Mouse (Mus musculus) left cerebral cortex, adult 8-10 months (tissue): Measurements from ENCODE around the gene Xirp1. TPM values are rescaled to one million over a fixed set of nuclear protein-coding genes. Genes with fewer than 3 reads are reported as not detected.
A peak's percentile ranks its signal among the peaks of the same experiment; 100 is the strongest.

ENCODE experiments used
- DNase-seq, 2 experiments: peaks; one replicate each; pipeline ENCODE4 v3.0.0; 2022; ENCODE audit warnings: low spot score in 2 of 2
- total RNA-seq, 4 experiments: library from RNA; stranded (reverse); gene quantifications; 2 replicates each; pipeline ENCODE4 v1.2.4; 2022

The Xirp1 gene
- total RNA-seq: under 1 TPM; 0.07 to 0.51 (median 0.31) TPM

DNA sequence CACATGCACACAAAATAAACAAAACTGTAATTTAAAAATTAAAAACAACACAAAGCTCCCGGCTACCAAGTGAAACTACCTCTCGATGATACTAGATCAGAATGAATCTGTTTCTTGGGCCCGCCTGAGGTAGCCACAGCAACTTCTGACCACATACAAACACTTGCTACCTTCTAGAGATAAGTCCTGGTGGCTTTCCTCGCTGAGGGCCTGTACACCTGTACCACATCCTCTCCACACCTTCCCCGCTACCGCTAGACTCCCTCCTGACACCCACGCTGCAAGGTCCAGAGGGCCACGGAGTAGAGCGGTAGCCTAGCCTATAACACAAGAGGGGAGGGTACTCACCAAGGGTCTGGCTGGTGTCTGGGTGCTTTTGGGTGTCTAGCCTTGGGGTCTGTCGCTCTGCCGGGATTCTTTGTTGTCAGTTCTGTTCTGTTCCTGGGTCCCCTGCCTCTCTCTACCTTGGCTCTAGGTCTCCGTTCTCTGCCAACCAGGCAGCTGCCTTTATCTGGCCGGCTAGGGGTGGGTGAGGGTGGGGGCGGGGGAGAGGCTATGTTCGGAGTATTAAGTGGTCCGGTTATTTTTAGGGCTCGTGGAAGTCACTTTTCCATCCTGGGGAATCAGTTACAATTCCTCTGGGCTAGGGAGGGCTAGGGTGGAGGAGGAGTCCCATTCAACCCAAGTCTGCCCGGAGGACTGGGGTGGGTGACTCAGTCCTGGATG lies at the start of gene Xirp1:
Gene Xirp1 (minus strand): TSS at position 513 of the 726 bp plus-strand sequence.
- no peak for DNase-seq

DNA sequence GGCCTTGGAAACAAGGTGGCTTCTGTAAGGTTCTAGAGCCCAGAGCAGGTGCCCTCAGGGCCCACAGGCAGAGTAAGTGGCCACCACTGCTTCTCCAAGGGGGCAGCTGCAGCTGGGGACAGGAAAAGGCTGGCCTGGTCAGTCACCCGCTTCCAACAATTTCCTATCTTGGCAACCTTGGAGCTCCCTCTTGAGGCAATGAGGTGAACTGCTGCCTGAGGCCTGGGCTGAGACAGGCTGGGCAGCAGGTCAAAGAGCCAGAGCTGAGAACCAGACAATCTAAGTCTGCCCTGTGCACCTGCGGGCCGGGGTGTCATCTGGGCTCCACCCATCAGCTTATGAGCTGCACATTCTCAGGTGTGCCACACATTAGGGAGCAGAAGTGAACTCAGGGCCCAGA lies 49.8 kb upstream of the Xirp1 start:
- peak; percentile 34 to 67 for DNase-seq

DNA sequence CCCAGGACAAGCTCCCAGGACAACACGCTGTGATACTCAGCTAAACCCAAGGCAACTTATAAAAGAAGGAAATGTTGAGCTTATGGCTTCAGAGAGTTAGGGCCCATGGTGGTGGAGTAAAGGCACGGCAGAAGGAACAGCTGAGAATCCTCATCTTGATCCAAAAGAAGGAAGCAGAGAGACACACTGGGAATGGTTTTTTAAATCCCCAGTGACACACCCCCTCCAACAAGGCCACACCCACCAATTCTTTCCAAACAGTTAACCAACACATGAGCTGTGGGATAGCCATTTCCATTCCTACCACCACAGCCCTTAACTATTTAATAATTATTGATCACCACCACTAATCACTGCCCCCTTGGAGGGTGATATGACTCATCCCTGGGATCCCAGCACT lies 47.9 kb upstream of the Xirp1 start:
- DNase-seq: no peak

DNA sequence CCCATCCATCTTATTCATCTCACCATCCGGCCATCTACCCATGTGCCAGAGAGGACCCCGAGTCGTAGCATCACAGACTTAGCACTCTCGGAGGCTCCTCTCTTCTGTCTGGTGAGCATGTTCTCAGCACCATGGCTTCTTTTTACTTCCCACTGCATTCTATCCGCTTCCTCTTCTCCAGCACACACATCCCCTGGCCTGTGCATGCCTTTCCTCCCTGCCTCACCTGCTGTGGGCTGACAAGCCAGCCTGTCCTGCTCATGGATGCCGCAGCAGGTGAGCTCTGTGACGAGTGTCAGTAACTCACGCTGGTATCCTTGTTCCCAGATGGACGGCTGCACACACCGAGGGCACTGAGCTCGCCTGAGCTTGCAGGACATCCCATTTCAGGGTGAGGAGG lies 46.4 kb upstream of the Xirp1 start, which contains the start of gene Cx3cr1:
Gene Cx3cr1 (minus strand): TSS at position 101 of the 400 bp plus-strand sequence.
- DNase-seq: no peak

DNA sequence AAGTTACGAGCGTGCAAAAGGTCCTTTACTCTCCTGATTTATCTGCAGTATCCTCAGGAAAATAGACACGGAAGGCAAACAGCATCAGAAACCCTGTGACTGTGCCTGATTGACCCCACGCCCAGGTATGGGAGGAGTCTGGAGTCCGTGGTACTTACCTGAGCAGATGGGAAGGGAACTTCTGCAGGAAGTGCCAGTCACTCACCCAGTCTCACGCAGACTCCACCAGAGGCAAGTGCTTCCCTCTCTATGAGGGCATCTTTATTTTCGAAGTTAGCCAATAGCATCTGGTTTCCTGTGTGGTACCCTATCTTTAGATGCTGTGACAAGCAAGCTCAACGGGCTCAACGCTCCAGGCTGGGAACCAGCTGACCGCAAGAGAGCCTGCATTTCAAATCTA lies 44.6 kb upstream of the Xirp1 start:
- DNase-seq: no peak

DNA sequence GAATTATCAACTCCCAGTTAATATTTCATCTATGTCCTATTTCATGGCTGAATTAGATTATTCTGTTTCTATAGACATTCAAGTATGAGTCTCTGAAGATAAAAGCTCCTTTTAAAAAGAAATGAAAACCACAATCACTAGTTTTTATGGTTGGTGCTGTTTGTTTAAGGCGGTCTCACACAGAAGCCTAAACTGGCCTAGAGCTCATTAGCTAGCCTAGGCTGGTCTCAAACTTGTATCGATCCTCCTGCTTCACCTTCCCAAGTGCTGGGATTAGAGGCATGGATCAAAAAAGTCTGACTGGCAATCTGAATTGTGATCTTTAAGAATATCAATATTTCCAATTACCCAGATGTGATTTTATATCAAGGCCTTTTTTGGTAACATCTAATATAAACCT lies 44.2 kb upstream of the Xirp1 start:
- no peak for DNase-seq

DNA sequence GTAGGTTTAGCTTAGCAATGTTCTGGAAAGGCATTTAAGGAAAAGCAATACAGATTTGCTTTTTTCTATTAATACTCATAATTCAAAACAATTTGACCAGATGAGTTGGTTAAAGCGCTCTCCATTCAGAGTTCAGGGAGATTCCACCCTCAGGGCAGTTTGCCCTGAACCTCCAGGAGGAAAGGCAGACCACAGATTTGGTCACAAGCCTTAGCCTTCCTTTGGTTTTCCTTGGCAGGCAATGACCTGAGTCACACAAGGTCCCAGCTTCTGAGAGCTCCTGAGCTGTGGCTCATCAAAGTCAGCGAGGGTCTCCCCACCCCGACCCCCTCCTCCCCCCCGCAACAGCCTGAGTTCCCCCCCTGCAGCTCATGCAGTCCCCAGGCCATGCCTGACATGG lies 40.9 kb upstream of the Xirp1 start:
- DNase-seq: no peak

DNA sequence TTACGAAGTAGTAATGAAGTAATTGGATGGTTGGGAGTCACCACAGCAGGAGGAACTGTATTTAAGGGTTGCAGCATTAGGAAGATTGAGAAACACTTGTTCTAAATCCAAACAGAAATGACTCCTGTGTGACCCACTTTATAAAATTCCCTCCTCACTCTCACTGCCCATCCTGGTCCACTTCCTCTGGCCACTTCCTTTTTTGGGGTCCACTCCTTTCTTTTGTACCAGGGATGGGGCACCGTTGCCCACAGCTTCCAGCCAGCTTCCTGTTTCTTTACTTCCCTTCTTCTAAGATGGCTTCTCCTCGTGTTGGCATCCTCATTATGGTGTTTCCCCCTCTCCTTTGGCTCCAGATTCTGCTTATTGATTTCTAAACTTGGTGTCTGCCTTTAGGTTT lies 35.3 kb upstream of the Xirp1 start:
- no peak for DNase-seq

DNA sequence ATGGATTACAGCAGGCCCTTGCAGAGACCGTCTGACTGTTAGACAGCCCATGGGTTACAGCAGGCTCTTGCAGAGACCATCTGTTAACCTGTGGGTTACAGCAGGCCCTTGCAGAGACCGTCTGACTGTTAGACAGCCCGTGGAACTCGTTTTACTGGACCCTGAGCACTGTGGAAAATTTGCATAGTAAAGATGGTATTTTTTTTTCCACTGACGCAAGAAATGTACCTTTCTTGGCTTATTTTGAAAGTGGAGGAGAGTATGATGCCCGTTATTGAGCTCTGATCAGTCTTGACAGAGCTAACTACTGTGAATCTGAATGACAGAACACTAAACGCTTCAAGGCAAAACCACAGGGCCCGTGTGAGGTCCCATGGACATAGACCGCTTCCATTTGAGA lies 32.8 kb upstream of the Xirp1 start:
- no peak for DNase-seq

DNA sequence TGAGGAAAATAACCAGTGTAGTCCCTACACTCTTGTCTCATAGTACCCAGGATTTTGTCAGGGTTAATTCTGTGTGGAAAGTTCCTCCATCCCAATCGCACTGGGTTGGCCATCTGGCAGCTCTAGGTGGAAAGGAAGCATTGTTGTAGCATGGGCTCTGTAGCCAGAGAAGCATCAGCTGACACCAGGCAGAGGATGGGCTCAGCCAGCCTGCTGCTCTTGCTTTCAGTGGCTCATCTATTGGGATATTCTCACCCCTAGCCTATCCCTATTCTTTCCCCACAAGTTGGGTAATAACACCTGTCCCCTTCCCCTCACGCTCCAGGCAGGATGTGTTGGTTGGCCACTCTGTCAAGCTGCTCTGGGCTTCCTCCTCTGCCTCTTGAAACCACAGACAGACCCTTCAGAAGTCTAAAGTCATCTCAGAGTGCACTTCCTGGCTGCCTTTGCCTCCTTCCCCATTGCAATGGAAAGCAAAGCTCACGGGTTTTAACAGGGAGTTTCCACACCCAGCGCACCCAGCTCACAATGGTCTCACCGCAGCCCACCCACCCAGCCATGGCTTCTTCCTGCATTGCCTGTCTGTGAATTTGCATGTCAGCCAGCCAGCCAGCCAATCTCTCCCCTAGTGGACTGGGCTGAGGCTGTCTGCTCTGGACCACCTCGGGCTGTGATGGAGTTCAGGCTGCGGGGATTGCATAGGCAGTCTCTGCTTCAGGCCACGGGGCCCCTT lies 31.3 kb upstream of the Xirp1 start:
- DNase-seq: no peak

DNA sequence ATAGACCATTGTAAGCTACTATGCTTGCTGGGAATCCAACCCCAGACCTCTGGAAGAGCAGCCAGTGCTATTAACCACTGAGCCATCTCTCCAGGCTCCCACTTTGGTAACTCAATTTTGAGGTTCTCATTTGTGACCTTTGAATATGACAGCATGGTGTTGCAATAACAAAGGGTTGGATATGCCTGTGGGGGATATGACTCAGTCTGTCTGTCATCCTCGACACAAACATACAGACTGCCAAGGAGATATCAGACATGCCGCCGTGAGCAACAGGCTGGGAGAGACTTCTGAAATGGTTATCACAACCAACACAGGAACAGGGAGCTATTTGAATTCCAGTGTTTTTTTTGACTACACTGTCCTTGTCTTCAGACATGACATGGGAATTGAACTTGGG lies 26.0 kb upstream of the Xirp1 start:
- no peak for DNase-seq

DNA sequence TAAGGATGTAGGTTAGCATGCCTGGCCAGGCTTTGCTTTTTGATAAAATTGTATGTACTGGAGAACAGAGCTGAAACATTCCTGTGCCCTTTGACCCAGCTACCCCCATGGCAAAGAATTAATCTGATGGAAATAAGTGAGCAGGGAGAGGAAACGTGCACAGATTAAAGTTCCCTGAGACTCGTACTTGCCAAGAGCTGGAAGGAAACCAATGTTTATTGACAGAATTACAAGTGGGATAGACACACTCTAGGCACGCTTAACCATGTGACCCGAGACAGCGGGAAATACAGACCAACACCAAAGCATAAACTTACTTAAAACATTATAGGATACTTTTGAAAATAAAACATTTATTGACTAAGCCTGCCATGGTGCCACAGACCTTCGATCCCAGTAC lies 25.1 kb upstream of the Xirp1 start:
- no peak for DNase-seq

DNA sequence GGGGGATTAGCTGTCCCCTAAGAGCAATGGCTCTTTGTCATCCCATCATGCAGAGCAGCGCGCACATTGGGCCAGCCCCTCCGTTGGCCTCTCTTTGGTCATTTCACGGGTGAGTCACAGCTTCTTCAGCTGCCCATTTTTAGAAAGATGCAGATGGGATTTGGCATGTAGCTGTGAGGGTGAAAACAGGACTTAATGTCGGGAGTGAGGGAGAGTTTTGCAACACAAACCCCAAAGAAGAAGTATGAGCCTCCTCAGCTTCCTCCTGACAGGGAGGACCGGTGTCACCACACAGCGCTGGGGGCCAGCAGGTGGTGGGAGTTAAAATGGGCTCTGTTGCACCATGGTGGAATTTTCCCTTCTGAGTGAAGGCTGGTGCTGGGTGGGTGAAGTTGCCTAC lies 19.7 kb upstream of the Xirp1 start:
- DNase-seq: no peak

DNA sequence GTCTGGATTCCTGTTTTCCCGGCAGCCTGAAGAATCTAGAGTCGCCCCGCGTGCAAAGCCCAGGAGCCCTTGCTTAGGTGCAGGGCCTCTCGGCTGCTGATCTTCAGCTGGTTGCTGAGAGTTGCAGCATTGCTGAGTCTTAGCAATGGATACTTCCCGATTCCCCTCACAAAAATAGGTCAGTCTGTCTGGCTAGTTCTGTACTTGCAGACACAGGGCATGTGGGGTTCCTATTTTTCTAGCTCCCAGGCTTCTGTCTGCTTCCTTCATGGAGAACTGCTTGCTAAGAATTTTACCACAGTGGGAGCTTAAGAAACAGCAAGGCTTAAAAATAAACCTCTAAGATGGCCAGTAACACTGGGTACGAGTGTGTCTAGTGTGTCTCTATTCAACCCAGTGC lies 14.0 kb upstream of the Xirp1 start:
- no peak for DNase-seq

DNA sequence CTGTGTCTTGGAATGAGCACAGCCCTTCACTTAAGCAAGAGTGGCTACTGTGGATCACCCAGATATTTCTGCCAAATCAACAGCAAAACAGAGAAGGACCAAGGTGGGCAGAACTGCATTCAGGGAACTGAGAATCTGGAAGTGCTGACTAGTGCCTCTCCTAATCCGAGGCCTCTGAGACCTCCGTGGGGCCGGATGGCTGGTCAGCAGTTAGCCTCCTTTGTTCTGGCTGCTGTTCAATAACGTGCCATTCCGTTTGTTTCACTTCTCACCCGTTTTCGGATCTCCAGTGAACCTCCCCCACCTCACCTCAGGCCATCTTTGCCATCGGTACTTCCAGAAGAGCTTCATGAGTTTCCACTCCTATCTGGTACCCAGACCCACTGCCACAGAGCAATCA lies 11.0 kb upstream of the Xirp1 start:
- DNase-seq: no peak

DNA sequence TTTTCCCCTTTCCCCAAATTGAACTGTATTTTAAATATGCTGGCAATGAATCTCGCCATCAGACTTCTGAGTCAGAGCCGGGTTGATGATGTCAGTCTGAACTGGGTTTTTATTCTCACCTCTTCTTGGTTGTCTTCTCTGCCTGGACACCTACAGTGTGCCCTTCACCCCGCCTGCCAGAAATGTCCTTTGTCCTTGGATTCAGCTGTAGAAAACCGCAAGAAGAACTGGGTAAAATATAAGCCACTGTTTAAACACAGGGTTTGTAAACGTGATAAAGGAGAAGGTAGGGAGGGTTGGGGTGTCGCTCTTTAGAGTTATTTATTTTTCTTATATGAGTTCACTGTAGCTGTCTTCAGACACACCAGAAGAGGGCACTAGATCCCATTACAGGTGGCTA lies 9.3 kb upstream of the Xirp1 start:
- DNase-seq: no peak

DNA sequence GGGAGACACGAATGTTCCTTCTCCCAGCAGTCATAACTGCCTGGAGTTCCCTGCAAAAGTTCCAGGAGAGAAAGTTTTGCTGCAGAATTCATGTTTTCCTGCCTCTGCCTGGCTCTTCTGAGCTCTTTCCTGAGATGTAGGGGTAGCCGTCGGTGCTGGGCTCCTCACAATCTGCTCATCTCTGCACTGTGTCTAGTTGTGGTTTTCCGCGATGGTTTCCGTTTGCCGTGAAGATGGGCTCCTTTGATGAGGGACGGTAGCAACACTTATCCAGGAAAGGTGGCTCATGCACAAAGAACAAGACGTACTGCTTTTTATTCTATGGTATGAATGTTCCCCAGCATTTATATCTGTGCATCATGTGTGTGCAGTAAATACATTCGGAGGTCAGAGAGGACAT lies 7.0 kb upstream of the Xirp1 start:
- DNase-seq: no peak

DNA sequence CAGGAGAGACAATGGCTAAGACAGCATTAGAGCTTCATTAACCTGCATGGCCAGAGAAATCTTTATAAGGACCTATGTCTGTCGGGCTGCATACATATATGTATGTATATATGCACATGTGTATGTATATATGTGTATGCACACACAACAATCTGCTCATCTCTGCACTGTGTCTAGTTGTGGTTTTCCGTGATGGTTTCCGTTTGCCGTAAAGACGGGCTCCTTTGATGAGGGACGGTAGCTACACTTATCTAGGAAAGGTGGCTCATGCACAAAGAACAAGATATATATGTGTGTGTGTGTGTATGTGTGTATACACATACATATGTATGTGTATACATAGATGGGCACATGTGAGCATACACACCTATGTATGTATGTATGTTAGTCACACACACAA lies 6.5 kb upstream of the Xirp1 start:
- DNase-seq: no peak

DNA sequence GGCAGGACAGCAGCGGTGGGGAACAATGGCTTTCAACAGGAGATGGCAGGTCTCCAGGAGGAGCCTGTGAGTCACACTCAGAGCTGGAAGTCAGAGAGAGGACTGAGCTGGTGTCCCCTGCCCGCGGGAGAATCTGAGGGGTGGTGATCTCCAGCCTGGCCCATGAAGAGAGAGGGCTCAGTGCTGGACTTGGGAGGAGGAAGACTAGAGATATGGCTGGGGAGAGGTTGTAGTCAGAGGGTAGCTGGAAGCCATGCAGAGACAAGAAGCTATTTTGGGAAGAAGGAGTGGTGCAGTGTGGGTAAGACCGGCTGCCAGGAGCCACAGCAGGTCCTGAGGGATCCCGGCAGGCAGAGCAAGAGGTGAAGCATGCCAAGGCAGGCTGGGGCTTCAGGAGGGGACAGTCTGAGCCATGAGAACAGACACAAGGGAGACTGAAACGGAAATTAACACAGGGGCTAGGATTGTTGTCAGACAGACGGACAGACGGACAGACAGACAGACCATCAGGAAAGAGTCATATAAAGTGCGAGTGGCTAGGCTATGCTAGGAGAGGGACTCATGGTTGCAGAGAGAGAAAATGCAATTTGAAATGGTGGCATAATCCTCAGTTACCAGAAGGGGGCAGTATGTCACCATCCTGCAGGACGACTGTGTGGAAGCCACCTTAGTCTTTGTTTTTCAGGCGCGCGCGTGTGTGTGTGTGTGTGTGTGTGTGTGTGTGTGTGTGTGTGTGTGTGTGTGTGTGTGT lies 4.2 kb upstream of the Xirp1 start:
- DNase-seq: no peak

DNA sequence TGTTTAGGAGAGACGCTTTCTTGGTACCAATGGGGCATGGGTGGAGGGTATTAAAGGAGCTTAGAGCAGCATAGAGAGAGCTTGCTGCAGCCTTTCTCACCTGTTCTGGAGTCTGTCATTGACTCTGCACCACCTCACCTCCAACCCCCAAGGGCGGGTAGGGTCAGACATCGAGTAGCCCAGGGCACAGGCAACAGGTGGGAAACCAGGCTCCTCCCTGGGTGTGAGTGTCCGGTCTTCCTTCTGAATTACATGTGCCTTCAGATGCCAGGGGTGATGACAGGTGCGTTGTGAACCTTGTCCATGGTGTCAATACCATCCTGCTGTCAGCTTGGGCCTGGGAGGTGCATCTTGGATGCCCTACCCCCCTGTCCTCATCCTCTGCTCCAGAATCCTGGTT lies 1.2 kb upstream of the Xirp1 start:
- no peak for DNase-seq

DNA sequence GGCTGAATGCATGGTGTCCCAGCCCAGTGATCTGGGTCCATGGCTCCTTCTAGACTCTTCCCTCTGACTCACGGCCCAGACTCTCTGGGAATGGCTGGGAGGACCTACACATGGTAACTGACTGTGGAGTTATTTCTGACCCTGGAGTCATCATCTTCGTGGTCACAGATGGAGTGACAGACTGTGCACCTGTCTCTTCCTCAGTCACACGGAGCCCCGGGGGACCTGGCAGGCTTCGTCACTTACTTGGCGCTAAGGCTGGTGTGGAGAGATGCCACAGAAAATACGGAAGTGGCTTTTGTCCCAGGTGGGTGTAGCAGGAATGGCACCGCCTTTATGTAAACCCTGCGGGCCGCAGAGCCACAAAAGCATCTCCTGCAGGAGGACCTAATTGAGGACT lies 773 bp upstream of the Xirp1 start:
- no peak for DNase-seq

DNA sequence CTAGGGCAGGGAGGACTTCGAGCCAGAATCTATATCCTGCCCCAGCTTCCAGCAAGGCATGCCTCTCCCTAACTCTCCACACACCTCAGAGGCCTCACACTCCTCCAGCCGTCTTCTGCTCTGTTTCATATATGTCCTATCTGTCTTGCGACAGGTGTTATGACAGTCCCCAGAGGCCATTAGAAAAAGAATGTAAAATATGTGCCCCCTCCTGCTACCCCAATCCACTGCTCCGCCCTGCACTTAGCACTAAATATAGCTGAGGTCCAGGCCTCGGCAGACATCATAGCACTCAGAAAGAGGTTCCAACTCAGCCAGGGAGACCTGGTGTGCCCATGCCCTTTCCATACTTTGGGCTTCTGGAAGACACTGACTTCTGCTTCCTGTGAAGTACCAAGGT lies 2.2 kb downstream of the Xirp1 start:
- no peak for DNase-seq
